ENCODE assay signal across 12 mouse cellular contexts in genomic region chr17:55952447-55953027, GRCm38 (mm10). TPM values are rescaled to one million over a fixed set of nuclear protein-coding genes. Genes with fewer than 3 reads are reported as not detected.
A peak's percentile ranks its signal among the peaks of the same experiment; 100 is the strongest.
DNase-seq lines count a peak whose midpoint lies in the region; ATAC-seq and TF ChIP-seq lines count a peak whose summit lies in the region.
"Had no signal": no experiment of that assay in that cellular context is flagged by ENCODE, and none has a peak within 500 bp of the region (broad histone marks: within the 10 kb centered on the region; RNA-seq: fewer than 3 reads in every experiment).

Gene Ebi3, plus strand, starts transcription at chr17:55952640.

- WGBS in lung, postnatal 0 days: 66% methylated on average over 6 of the region's 6 CpGs
- WGBS in lung, adult 2 months: 58% methylated on average over 6 of the region's 6 CpGs
- 75% methylated on average over 6 of the region's 6 CpGs for WGBS in forebrain, embryonic 10.5 days

- H3K36me3 ChIP-seq in lung, postnatal 0 days (ENCODE audit: insufficient read depth, low read length): no peaks in the 10 kb centered on the region
- H3K36me3 ChIP-seq in forebrain, embryonic 10.5 days (replicated peaks): no peaks in the 10 kb centered on the region
- H3K36me3 ChIP-seq: heart, embryonic 13.5 days; limb, embryonic 10.5 days had no signal

- TF ChIP-seq POLR2A in lung, adult 2 months (IDR thresholded peaks at IDR 0.05; ENCODE audit: borderline replicate concordance, extremely low read depth, low read depth, low read length): no peak

- no peaks in the 10 kb centered on the region for H3K4me1 ChIP-seq in lung, postnatal 0 days (ENCODE audit: insufficient read depth, low read depth, low read length)
- no peaks in the 10 kb centered on the region for H3K4me1 ChIP-seq in lung, adult 2 months (ENCODE audit: control insufficient read depth, insufficient read depth, low read length)
- H3K4me1 ChIP-seq in forebrain, embryonic 10.5 days: peaks cover 22% of the 10 kb centered on the region

- H3K4me3 ChIP-seq in lung, postnatal 0 days (ENCODE audit: low read depth, low read length): no peak within 1 kb of the TSS
- H3K4me3 ChIP-seq in lung, adult 2 months (replicated peaks; ENCODE audit: extremely low read depth, low read depth, low read length): no peak within 1 kb of the TSS
- no peak within 1 kb of the TSS for H3K4me3 ChIP-seq in forebrain, embryonic 10.5 days
- H3K4me3 ChIP-seq: heart, embryonic 13.5 days; limb, embryonic 10.5 days had no signal

- ATAC-seq in lung, postnatal 0 days: 0 out of 2 replicates have a peak, but pooled peaks have one; percentile 25
- peak; percentile 63 for ATAC-seq in inflammation-experienced regulatory T-cells, adult 6 months
- ATAC-seq: midbrain, embryonic 16.5 days had no signal

- H3K27me3 ChIP-seq in lung, postnatal 0 days (replicated peaks; ENCODE audit: insufficient read depth, low read length): no peaks in the 10 kb centered on the region
- peaks cover 19% of the 10 kb centered on the region for H3K27me3 ChIP-seq in forebrain, embryonic 10.5 days (ENCODE audit: poor library complexity, severe bottlenecking)

- no peak within 1 kb of the TSS for H3K9ac ChIP-seq in lung, postnatal 0 days (replicated peaks; ENCODE audit: low read depth)
- H3K9ac ChIP-seq: heart, embryonic 13.5 days had no signal

- TF ChIP-seq CTCF in lung, postnatal 0 days (IDR thresholded peaks at IDR 0.05): no peak
- TF ChIP-seq CTCF in lung, adult 2 months (IDR thresholded peaks at IDR 0.05; ENCODE audit: insufficient read depth, low read length): no peak

- H3K9me3 ChIP-seq in lung, postnatal 0 days (ENCODE audit: low read length): no peaks in the 10 kb centered on the region
- H3K9me3 ChIP-seq in forebrain, embryonic 10.5 days: no peaks in the 10 kb centered on the region
- H3K9me3 ChIP-seq: heart, embryonic 13.5 days; limb, embryonic 10.5 days had no signal

- H3K27ac ChIP-seq in lung, postnatal 0 days (ENCODE audit: low read length): no peak within 1 kb of the TSS
- H3K27ac ChIP-seq in forebrain, embryonic 10.5 days: no peak within 1 kb of the TSS
- H3K27ac ChIP-seq: heart, embryonic 13.5 days; limb, embryonic 10.5 days had no signal

- DNase-seq in adrenal gland, postnatal 14 days: peak; percentile 12
- no peak for DNase-seq in adrenal gland, postnatal 25 days
- peak; percentile 21 for DNase-seq in lung, postnatal 0 days (ENCODE audit: low spot score)
- no peak for DNase-seq in lung, adult 2 months
- DNase-seq in spleen, postnatal 36 days (ENCODE audit: low spot score in 2 of 2): peak; percentile 70 to 76
- no peak for DNase-seq in kidney, postnatal 4 days
- no peak for DNase-seq in forebrain, embryonic 10.5 days (ENCODE audit: extremely low spot score, low spot score)
- DNase-seq: cerebellum, adult 2 months had no signal

- TF ChIP-seq EP300 in lung, postnatal 0 days (IDR thresholded peaks at IDR 0.05): no peak

- no peak within 1 kb of the TSS for H3K4me2 ChIP-seq in lung, postnatal 0 days (replicated peaks; ENCODE audit: low read depth, low read length)
- H3K4me2 ChIP-seq: heart, embryonic 13.5 days had no signal

RNA-seq across cellular contexts. Expression of gene Ebi3, which starts in this region (rescaled TPM):
- total RNA-seq in adrenal gland, postnatal 14 days (2021): 1.2 and 1.6 TPM in 2 replicates
- 0.27 and 0.81 TPM in 2 replicates for total RNA-seq in adrenal gland, postnatal 25 days (2021)
- polyA plus RNA-seq in lung, postnatal 0 days (2015; fragmentation: Nextera tagmentation; extraction: Ambion mirVana): 3.1 and 3.3 TPM in 2 replicates
- polyA plus RNA-seq in lung, adult 2 months (2012; rRNA removed): 7.3 and 12.4 TPM in 2 replicates
- 10 to 100 TPM; 50.3 to 70.8 (median 50.4) TPM for polyA plus RNA-seq in inflammation-experienced regulatory T-cells, adult 6 months (2017; shearing (Covaris generic))
- polyA plus RNA-seq in forebrain, embryonic 10.5 days (2016; fragmentation: Nextera tagmentation; extraction: Ambion mirVana): 1.4 and 1.9 TPM in 2 replicates

Comparison
In these comparisons a context has a peak if more than half of its experiments do, and no peak if none do; other contexts are left out.
1. DNase-seq: peak in adrenal gland, postnatal 14 days (single experiment), lung, postnatal 0 days (single experiment) and spleen, postnatal 36 days (2 of 2); none in adrenal gland, postnatal 25 days (single experiment), lung, adult 2 months (single experiment), kidney, postnatal 4 days (0 of 2) and forebrain, embryonic 10.5 days (single experiment).